Mouse (Mus musculus): ENCODE measurements around the gene Oser1. TPM values are rescaled to one million over a fixed set of nuclear protein-coding genes. Genes with fewer than 3 reads are reported as not detected.

The Oser1 gene
- polyA plus RNA-seq, 1 experiment from 2014 or later = 63.8 TPM

DNA sequence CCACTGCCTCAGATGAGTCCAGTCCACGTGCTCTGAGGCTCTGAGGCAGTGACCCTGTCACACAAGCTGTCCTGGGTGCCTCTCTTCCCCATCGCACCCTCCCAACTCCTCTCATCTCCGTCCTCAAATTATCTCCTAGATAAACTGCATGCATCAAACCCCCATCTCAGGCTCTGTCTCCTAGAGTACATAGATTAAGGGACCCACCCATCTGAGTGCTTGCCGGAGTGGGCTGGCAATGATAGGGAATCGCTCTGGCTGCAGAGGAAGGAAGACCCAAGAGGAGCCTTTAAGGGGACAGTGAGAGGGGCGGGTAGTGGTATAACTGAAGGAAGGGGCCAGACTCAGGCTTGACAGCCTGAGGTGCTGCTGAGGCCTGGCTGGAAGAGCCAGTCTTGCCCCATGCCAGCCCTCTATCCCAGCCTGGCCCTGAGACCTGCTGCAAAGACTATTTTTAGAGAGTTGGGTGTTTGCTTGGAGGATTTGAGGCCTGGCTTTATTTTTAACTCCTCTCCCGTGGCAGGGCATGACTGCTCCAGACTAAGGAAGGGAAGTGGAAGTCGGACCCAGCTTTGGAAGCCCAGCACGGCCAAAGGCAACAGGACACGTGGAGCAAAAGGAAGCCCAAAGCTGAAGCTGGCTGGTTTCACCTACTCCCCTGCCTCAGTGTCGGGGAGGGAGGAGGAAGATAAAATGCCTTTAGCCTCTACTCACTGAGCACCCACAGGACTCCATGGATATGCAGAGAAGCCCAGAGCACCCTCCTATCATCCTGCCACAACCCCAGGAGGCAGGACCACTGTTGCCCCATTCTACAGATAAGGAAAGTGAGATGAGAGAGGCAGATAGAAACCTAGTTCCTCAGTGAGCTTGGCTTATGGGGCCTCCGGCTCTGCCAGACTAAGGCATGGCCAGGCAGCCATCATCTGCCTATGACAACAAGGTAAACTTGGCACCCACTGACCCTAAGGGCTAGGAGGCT is 61.3 kb downstream of the Oser1 start:
- H3K4me3 ChIP-seq (ENCODE audit: low read length) = peak overlapping the region; percentile 16
- H3K4me1 ChIP-seq (ENCODE audit: control insufficient read depth, insufficient read depth, low read length) = peaks cover 67% of the 10 kb centered on the region
- peak overlapping the region; percentile 96 for H3K27ac ChIP-seq (ENCODE audit: low read length)
- peak overlapping the region; percentile 54 for H3K4me2 ChIP-seq (ENCODE audit: low read depth, low read length)
- 28% methylated on average over 12 of the region's 12 CpGs for WGBS
- no peaks in the 10 kb centered on the region for H3K9me3 ChIP-seq (replicated peaks; ENCODE audit: control insufficient read depth, low read length)
- ATAC-seq (replicated peaks; ENCODE audit: extremely low read depth, insufficient read depth, low FRiP score) = peak; percentile 74
- H3K27me3 ChIP-seq (ENCODE audit: control insufficient read depth, insufficient read depth, low read length) = no peaks in the 10 kb centered on the region
- H3K9ac ChIP-seq (ENCODE audit: low read length) = peak overlapping the region; percentile 65
- H3K36me3 ChIP-seq (ENCODE audit: control insufficient read depth, insufficient read depth) = no peaks in the 10 kb centered on the region

DNA sequence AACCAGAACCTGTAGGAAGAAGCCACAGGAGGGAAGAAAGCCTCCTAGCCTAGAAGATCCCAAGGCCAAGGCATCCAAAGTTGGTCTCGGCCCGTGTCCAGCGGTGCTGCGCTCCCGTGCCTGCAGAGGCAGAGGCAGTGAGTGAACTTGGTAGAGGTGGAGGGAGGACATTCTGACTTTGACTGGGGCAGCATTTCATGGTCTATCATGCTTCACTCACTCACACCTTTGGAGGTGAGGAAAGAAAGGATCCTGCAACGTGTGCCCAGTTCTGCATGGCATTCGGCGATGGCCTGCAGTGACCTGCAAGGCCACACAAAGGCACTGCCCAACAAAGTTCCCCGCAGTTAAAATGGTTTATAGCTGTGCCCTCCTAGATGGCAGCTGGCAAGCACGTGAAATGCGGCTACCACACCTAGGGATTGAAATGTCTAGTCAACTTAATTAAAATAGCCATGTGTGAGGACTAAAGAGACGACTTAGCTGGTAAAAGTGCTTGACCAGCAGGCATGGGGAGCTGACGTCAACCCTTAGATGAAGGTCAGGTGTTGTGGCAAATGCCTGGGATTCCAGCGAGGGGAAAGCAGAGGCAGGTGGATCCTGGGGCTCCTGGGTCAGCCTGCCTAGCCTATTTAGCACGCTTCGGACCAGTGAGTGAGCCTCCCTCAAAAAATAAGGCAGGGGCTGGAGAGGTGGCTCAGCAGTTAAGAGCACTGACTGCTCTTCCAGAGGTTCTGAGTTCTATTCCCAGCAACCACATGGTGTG is 63.5 kb downstream of the Oser1 start:
- H3K4me2 ChIP-seq (ENCODE audit: low read depth, low read length) = peak overlapping the region; percentile 25; the same call in 1 of the 2 replicates
- H3K27ac ChIP-seq (ENCODE audit: low read length) = peak overlapping the region; percentile 91
- WGBS = 46% methylated on average over 16 of the region's 16 CpGs
- peak overlapping the region; percentile 63 for H3K9ac ChIP-seq (ENCODE audit: low read length)
- H3K9me3 ChIP-seq (replicated peaks; ENCODE audit: control insufficient read depth, low read length) = no peaks in the 10 kb centered on the region
- ATAC-seq (replicated peaks; ENCODE audit: extremely low read depth, insufficient read depth, low FRiP score) = peak; percentile 21; the same call in 1 of the 2 replicates
- H3K4me3 ChIP-seq (ENCODE audit: low read length) = no peak overlapping the region
- no peaks in the 10 kb centered on the region for H3K36me3 ChIP-seq (ENCODE audit: control insufficient read depth, insufficient read depth)
- peaks cover 76% of the 10 kb centered on the region for H3K4me1 ChIP-seq (ENCODE audit: control insufficient read depth, insufficient read depth, low read length)
- H3K27me3 ChIP-seq (ENCODE audit: control insufficient read depth, insufficient read depth, low read length) = no peaks in the 10 kb centered on the region

DNA sequence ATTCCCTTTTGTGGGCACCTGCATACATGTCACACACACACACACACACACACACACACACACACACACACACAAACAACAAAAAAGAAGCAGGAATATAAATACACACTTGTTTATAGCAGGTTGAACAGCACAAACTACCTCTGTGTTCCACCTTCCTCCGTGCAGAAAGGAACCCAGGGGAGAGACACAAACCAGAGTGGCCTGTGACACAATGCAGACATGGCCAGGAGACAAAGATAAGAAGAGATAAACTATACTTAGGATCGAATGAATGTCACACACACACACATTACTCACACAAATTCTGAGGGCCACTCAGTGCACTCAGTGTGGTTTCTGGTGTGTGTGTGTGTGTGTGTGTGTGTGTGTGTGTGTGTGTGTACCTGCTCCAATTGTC is 65.2 kb downstream of the Oser1 start:
- Histone ChIP-seq H3K4me2 (ENCODE audit: low read depth, low read length) (peak overlapping the region; percentile 34), H3K27me3 (ENCODE audit: control insufficient read depth, insufficient read depth, low read length) (no peaks in the 10 kb centered on the region), H3K36me3 (ENCODE audit: control insufficient read depth, insufficient read depth) (no peaks in the 10 kb centered on the region), H3K4me3 (ENCODE audit: low read length) (no peak overlapping the region), H3K4me1 (ENCODE audit: control insufficient read depth, insufficient read depth, low read length) (peaks cover 80% of the 10 kb centered on the region), H3K27ac (ENCODE audit: low read length) (peak overlapping the region; percentile 91), H3K9ac (ENCODE audit: low read length) (peak overlapping the region; percentile 59), H3K9me3 (replicated peaks; ENCODE audit: control insufficient read depth, low read length) (no peaks in the 10 kb centered on the region)
- no peak for ATAC-seq (replicated peaks; ENCODE audit: extremely low read depth, insufficient read depth, low FRiP score)
- WGBS = 16% methylated on average over 2 of the region's 2 CpGs

DNA sequence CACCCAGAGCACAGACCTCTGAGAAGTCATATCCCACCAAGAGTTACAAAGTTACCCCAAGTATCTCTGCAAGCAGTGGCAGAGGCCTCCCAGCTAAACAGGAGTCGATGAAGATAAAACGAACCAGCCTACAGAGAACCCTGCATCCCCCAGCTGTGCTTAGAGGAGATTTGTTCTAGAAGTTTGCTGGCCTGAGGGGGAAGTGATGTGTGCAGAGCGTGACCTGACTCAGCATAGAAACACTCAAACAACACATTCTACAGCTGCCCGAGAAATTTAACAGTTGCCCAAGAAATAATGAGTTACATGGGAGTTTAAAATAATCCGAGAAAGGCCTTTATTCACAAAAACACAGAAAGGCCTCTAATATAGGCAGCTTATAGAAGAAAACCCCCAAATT is 65.8 kb downstream of the Oser1 start:
- Histone ChIP-seq H3K4me3 (ENCODE audit: low read length) (no peak overlapping the region), H3K9me3 (replicated peaks; ENCODE audit: control insufficient read depth, low read length) (no peaks in the 10 kb centered on the region), H3K4me1 (ENCODE audit: control insufficient read depth, insufficient read depth, low read length) (peaks cover 78% of the 10 kb centered on the region), H3K27ac (ENCODE audit: low read length) (peak overlapping the region; percentile 91), H3K9ac (ENCODE audit: low read length) (peak overlapping the region; percentile 46; the same call in 1 of the 2 replicates), H3K27me3 (ENCODE audit: control insufficient read depth, insufficient read depth, low read length) (no peaks in the 10 kb centered on the region), H3K36me3 (ENCODE audit: control insufficient read depth, insufficient read depth) (no peaks in the 10 kb centered on the region), H3K4me2 (ENCODE audit: low read depth, low read length) (no peak overlapping the region)
- 44% methylated on average over 5 of the region's 5 CpGs for WGBS
- ATAC-seq (replicated peaks; ENCODE audit: extremely low read depth, insufficient read depth, low FRiP score) = no peak

DNA sequence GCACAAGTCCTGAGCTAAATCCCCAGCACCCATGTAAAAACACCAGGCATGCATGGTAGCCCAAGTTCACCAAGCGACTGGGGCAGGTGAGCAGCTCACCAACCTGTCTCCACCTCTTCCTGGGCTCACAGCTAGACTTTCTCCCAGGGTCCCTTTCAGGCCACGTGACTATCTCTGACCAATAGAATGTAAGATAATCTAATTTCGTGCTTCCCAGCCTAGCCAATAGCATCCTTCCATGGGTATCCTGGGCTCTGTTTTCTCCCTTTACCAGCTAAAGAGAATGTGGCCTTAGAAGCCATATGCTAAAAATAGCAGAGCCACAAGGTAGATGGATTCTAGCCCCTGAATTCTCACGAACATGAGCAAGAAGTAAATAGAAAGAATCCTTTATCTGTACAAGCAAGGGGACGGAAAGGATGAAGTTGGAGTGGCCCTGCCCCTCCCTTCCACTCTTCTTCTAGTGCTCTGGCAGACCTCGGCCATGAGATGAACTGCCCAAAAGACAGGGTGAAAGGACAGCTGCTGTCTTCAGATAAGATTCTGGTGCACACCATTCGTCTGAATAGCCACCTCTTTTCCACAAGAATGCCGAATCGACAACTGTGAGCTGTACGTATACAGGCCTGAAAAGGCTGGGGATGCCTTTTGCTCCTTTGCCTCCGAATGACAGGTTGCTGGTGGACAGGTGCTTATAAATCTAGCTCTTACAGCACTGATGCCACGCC is 68.2 kb downstream of the Oser1 start:
- H3K4me2 ChIP-seq (ENCODE audit: low read depth, low read length) = no peak overlapping the region

More for the DNA sequence above, 68.2 kb downstream of the Oser1 start:
- H3K9me3 ChIP-seq (replicated peaks; ENCODE audit: control insufficient read depth, low read length) = no peaks in the 10 kb centered on the region
- H3K27me3 ChIP-seq (ENCODE audit: control insufficient read depth, insufficient read depth, low read length) = no peaks in the 10 kb centered on the region
- no peak overlapping the region for H3K4me3 ChIP-seq (ENCODE audit: low read length)
- H3K27ac ChIP-seq (ENCODE audit: low read length) = peak overlapping the region; percentile 92
- no peak overlapping the region for H3K9ac ChIP-seq (ENCODE audit: low read length)
- WGBS = 57% methylated on average over 12 of the region's 12 CpGs
- peaks cover 85% of the 10 kb centered on the region for H3K4me1 ChIP-seq (ENCODE audit: control insufficient read depth, insufficient read depth, low read length)
- peaks cover 2% of the 10 kb centered on the region; the same call in 1 of the 2 replicates for H3K36me3 ChIP-seq (ENCODE audit: control insufficient read depth, insufficient read depth)
- ATAC-seq (replicated peaks; ENCODE audit: extremely low read depth, insufficient read depth, low FRiP score) = no peak

Other genes with a start within 250 kb of the Oser1 start
- 4.8 and 6.1 TPM in 2 replicates for gene Tox2, start 221.6 kb downstream of the Oser1 start, polyA plus RNA-seq (2015; fragmentation: Nextera tagmentation; extraction: Ambion mirVana)
- gene Jph2, start 26.7 kb downstream of the Oser1 start, polyA plus RNA-seq (2015; fragmentation: Nextera tagmentation; extraction: Ambion mirVana) = 38.5 and 43.2 TPM in 2 replicates
- gene Gdap1l1, start 13.8 kb upstream of the Oser1 start, polyA plus RNA-seq (2015; fragmentation: Nextera tagmentation; extraction: Ambion mirVana) = 0.18 and 0.36 TPM in 2 replicates
- 14.7 and 15.3 TPM in 2 replicates for gene Fitm2, start 47.9 kb upstream of the Oser1 start, polyA plus RNA-seq (2015; fragmentation: Nextera tagmentation; extraction: Ambion mirVana)
- not detected in 2 replicates for gene R3hdml, start 67.6 kb upstream of the Oser1 start, polyA plus RNA-seq (2015; fragmentation: Nextera tagmentation; extraction: Ambion mirVana)
- gene Hnf4a, start 82.1 kb upstream of the Oser1 start, polyA plus RNA-seq (2015; fragmentation: Nextera tagmentation; extraction: Ambion mirVana) = 0.16 and 0.77 TPM in 2 replicates
- 18.6 and 19.0 TPM in 2 replicates for gene Ttpal, start 177.6 kb upstream of the Oser1 start, polyA plus RNA-seq (2015; fragmentation: Nextera tagmentation; extraction: Ambion mirVana)
- 56.1 and 71.3 TPM in 2 replicates for gene Serinc3, start 220.4 kb upstream of the Oser1 start, polyA plus RNA-seq (2015; fragmentation: Nextera tagmentation; extraction: Ambion mirVana)
- gene Pkig, start 233.7 kb upstream of the Oser1 start, polyA plus RNA-seq (2015; fragmentation: Nextera tagmentation; extraction: Ambion mirVana) = 374 and 420 TPM in 2 replicates